Mouse (Mus musculus): ENCODE results near the gene Rabgap1l. TPM values are rescaled to one million over a fixed set of nuclear protein-coding genes. Genes with fewer than 3 reads are reported as not detected.

Rabgap1l gene
- polyA plus RNA-seq, 1 experiment, result 12.9 TPM

DNA sequence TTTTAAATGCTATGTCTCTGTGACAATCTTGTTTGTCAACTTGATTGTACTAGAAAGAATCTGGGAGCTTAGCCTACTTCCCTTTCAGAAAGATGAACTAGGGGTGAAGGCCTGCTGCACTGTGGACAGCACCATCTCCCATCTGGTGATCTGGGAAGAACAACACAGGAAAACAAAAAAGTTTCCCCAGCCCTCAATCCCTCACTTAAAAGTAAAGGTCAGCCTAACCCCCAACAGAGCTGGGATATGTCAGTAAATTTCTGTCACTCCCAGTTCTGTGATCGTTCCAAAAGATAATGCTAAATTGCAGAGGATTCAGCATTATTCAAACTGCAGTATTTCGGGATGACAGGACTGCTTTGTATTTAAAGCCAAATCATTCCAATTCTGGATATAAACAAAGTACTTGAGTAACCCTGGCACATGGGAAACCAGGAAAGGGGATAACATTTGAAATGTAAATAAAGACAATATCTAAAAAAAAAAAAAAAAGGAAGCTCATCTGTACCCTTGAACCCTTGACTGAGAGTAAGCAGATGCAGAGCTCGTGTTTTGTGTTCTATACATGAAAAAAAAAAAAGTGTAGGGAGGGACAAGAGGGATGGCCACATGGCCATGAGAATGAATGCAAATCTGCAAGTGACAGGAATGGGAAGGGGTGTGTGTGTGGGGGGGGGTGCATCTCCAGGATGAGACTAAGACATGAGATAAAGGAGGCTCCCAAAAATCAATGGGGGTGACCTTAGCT is 511.5 kb downstream of the Rabgap1l start:
- DNase-seq, result no peak
- 63% methylated on average over 3 of the region's 3 CpGs for WGBS

DNA sequence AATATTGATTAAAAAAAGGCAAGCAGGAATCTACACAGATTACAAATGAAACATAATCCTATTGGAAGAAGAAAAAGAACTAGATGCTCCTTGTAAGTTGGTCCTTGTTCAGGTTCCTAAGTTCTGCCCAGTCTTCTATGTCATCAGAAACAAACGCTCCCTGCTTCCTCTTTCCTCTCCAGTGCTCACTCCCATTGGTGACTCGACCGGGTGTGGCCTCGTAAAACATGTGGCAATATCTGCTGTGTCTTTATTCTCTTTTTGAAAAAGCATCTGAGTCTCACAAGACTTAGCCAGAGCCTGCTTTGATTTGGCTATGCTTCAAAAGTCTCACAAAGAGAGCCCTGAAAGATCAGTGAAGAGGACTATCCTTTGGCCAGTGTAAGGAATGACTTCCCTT is 512.4 kb downstream of the Rabgap1l start:
- TF ChIP-seq POLR2A (IDR thresholded peaks at IDR 0.05; ENCODE audit: low read depth, low read length), result no peak
- no peak for TF ChIP-seq CTCF (conservative IDR thresholded peaks at IDR 0.05; ENCODE audit: insufficient read depth, insufficient read length, low read depth, low read length)
- H3K36me3 ChIP-seq (ENCODE audit: control insufficient read depth, insufficient read depth, low read length), result no peaks in the 10 kb centered on the region
- H3K4me3 ChIP-seq (ENCODE audit: insufficient read depth, low read depth, low read length), result no peak overlapping the region
- 0 out of 2 replicates have a peak, but pooled peaks cover 4% of the 10 kb centered on the region for H3K4me1 ChIP-seq (ENCODE audit: control insufficient read depth, insufficient read depth, low read length)
- DNase-seq, result no peak
- 55% methylated on average over 4 of the region's 4 CpGs for WGBS
- no peaks in the 10 kb centered on the region for H3K27me3 ChIP-seq (replicated peaks; ENCODE audit: control insufficient read depth, insufficient read depth, low read length)
- H3K27ac ChIP-seq (ENCODE audit: insufficient read depth, low read depth, low read length), result no peak overlapping the region

More for the DNA sequence above, 511.5 kb downstream of the Rabgap1l start:
- Histone ChIP-seq H3K36me3 (ENCODE audit: control insufficient read depth, insufficient read depth, low read length) (no peaks in the 10 kb centered on the region), H3K27me3 (replicated peaks; ENCODE audit: control insufficient read depth, insufficient read depth, low read length) (no peaks in the 10 kb centered on the region), H3K4me3 (ENCODE audit: insufficient read depth, low read depth, low read length) (no peak overlapping the region), H3K4me1 (ENCODE audit: control insufficient read depth, insufficient read depth, low read length) (0 out of 2 replicates have a peak, but pooled peaks cover 4% of the 10 kb centered on the region), H3K27ac (ENCODE audit: insufficient read depth, low read depth, low read length) (no peak overlapping the region)
- TF ChIP-seq POLR2A (IDR thresholded peaks at IDR 0.05; ENCODE audit: low read depth, low read length) (no peak), CTCF (conservative IDR thresholded peaks at IDR 0.05; ENCODE audit: insufficient read depth, insufficient read length, low read depth, low read length) (no peak)

DNA sequence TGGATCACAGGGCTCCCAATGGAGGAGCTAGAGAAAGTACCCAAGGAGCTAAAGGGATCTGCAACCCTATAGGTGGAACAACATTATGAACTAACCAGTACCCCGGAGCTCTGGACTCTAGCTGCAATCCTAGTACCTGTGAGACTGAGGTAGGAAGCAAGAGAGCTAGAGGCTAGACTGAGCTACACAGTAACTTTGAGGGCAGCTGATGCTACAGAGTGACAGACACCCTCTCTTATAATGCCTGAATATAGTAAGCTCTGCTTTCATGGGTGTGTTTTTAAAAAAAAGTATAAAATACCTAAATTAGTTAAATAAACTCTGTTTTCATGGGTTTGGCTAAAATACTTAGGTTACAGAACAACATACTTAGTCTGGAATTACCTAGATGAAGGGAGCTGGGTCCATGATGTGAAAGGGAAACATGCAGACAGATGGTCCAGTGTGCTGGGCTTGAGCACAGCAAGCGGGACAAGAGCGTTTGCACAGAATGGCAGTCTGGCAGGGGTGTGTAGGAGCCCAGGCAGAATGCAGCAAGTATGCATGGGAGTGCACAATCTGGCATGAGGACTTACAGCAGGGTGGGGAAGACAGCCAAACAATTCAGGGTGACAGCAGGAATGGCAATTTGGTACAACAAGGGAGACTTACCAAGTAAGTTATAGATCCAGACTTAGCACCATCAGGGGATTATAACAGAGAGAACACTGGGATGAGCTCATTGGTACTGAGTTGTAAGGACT is 514.9 kb downstream of the Rabgap1l start:
- Histone ChIP-seq H3K4me1 (ENCODE audit: control insufficient read depth, insufficient read depth, low read length) (peaks cover 12% of the 10 kb centered on the region), H3K4me3 (ENCODE audit: insufficient read depth, low read depth, low read length) (no peak overlapping the region), H3K27ac (ENCODE audit: insufficient read depth, low read depth, low read length) (no peak overlapping the region), H3K27me3 (replicated peaks; ENCODE audit: control insufficient read depth, insufficient read depth, low read length) (no peaks in the 10 kb centered on the region), H3K36me3 (ENCODE audit: control insufficient read depth, insufficient read depth, low read length) (no peaks in the 10 kb centered on the region)
- no peak for DNase-seq
- 95% methylated on average over 3 of the region's 3 CpGs for WGBS
- TF ChIP-seq POLR2A (IDR thresholded peaks at IDR 0.05; ENCODE audit: low read depth, low read length), result no peak
- TF ChIP-seq CTCF (conservative IDR thresholded peaks at IDR 0.05; ENCODE audit: insufficient read depth, insufficient read length, low read depth, low read length), result no peak

DNA sequence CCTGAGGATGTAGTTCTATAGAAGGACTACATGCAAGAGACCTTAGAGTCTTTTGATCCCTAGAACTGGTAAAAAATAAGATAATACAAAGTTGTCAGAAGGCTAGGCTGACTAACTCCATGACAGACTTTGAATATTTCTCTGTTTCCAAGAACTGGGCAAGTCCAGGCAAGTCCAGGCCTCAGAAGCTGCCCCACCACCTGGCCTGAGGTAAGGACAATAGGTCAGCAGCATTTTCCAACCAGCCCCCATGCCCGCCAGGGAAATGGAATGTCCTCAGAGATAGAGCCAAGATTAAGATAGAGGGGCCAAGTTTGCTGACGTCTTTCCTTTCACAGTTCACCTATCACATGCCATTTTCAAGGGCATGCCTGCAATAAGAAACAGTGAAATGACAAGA is 517.8 kb downstream of the Rabgap1l start:
- DNase-seq, result peak; percentile 49
- TF ChIP-seq POLR2A (IDR thresholded peaks at IDR 0.05; ENCODE audit: low read depth, low read length), result no peak
- no peak for TF ChIP-seq CTCF (conservative IDR thresholded peaks at IDR 0.05; ENCODE audit: insufficient read depth, insufficient read length, low read depth, low read length)
- WGBS, result 23% methylated on average over 2 of the region's 2 CpGs
- Histone ChIP-seq H3K4me1 (ENCODE audit: control insufficient read depth, insufficient read depth, low read length) (peaks cover 12% of the 10 kb centered on the region), H3K27ac (ENCODE audit: insufficient read depth, low read depth, low read length) (no peak overlapping the region), H3K4me3 (ENCODE audit: insufficient read depth, low read depth, low read length) (no peak overlapping the region), H3K36me3 (ENCODE audit: control insufficient read depth, insufficient read depth, low read length) (no peaks in the 10 kb centered on the region), H3K27me3 (replicated peaks; ENCODE audit: control insufficient read depth, insufficient read depth, low read length) (no peaks in the 10 kb centered on the region)

DNA sequence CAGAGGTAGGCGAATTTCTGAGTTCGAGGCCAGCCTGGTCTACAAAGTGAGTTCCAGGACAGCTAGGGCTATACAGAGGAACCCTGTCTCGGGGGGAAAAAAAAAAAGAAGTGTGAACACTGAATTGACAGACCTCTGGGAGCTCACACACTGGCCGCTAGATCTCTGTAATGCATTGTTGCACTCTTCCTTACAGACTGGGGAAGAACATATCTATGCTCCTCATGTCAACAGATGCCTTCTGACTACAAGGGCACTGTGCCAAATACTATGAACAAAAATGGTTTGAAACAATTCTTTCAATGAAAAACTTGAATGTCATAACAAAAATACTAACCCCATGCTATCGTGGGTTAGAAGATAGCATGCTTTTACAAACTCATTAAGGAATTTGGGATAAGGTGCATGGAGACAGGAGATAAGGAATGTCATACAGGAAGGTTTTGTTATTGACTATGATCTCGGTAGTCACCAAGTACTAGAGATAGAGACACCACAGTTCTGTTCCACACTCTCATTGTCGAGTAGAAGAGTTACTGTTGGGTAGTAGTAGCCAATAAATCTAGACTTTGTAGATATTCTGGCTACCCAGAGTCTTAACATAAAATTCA is 519.8 kb downstream of the Rabgap1l start:
- 88% methylated on average over 7 of the region's 7 CpGs for WGBS
- no peak overlapping the region for H3K27ac ChIP-seq (ENCODE audit: insufficient read depth, low read depth, low read length)
- H3K27me3 ChIP-seq (replicated peaks; ENCODE audit: control insufficient read depth, insufficient read depth, low read length), result no peaks in the 10 kb centered on the region
- H3K4me1 ChIP-seq (ENCODE audit: control insufficient read depth, insufficient read depth, low read length), result peaks cover 7% of the 10 kb centered on the region
- H3K36me3 ChIP-seq (ENCODE audit: control insufficient read depth, insufficient read depth, low read length), result no peaks in the 10 kb centered on the region
- no peak for TF ChIP-seq CTCF (conservative IDR thresholded peaks at IDR 0.05; ENCODE audit: insufficient read depth, insufficient read length, low read depth, low read length)
- no peak for TF ChIP-seq POLR2A (IDR thresholded peaks at IDR 0.05; ENCODE audit: low read depth, low read length)
- DNase-seq, result no peak
- no peak overlapping the region for H3K4me3 ChIP-seq (ENCODE audit: insufficient read depth, low read depth, low read length)

DNA sequence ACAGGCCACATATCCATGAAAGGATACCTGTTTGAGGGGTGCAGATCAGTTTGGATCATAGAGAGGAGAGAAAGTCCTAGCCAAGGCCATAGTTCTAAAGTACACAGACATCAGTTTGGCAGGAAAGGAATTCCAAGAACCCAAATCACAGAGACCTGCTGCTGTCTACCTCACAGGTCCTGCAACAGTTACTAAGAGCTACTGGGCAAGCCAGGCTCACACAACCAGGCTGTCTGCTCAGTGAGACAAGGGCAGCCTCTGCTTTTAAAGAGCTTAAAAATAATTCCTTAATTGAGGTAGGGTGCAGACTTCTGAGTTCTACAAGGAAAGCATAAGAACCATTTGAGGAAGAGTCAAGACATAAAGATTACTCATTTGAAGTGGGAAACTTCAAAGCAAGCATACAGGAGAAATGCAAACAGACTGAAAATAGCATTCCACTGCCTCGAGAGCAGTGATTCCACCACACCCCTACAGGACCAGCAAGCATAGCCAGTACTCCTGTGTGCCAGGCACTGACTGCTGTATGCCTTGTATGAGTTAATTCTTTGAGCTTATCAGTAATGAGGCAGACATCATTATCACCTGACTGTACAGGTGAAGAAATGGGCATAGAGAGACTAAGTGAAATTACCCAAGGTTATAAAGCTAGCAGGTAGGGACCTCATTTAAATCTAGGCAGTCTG is 521.6 kb downstream of the Rabgap1l start:
- H3K36me3 ChIP-seq (ENCODE audit: control insufficient read depth, insufficient read depth, low read length), result no peaks in the 10 kb centered on the region
- peaks cover 7% of the 10 kb centered on the region for H3K4me1 ChIP-seq (ENCODE audit: control insufficient read depth, insufficient read depth, low read length)
- H3K4me3 ChIP-seq (ENCODE audit: insufficient read depth, low read depth, low read length), result no peak overlapping the region
- WGBS, result 63% methylated on average over 1 of the region's 1 CpGs
- no peak for TF ChIP-seq POLR2A (IDR thresholded peaks at IDR 0.05; ENCODE audit: low read depth, low read length)
- no peak for DNase-seq
- no peak overlapping the region for H3K27ac ChIP-seq (ENCODE audit: insufficient read depth, low read depth, low read length)
- H3K27me3 ChIP-seq (replicated peaks; ENCODE audit: control insufficient read depth, insufficient read depth, low read length), result no peaks in the 10 kb centered on the region
